Mouse (Mus musculus): ENCODE data around the gene Epn1.

DNA sequence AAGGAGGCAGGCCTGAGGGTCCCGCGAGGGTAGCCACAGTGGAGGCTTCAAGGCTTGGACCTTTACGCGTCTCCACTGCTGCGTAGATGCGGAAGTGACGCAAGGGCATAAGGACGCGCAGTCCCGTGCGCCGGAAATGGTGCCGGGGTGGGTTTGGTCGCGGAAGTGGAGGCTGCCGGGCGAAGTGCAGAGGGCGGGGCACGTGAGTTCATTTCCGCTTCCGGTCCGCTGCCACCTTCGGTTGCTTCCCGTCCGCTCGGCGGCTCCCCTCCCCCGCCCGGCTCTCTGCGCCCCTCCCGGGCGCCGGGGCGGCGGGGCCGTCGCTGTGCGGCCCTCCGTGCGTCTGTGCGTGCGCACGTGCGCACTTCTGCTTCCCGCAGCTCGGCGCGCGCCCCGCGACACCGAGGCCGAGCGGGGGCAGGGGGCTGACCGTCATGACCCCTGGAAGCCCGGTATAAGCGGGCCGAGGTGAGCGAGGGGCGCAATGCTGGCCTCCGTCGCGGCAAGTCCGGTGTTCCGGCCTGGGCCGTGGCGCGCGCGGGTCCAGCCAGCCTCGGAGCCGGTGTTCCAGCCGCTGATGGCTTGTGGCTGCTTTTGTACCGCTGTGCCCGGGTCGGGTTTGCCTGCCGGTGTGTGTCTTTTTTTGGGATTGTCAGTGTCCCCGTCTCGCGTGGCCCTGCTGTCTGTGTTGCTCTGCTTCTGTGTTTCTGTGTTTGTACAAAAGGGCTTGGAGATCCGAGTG is at the start of gene Epn1:
- TF ChIP-seq CTCF (conservative IDR thresholded peaks at IDR 0.05 in 1 of 2, IDR thresholded peaks at IDR 0.05 in 1 of 2; ENCODE audit: low read depth in 2 of 2, low read length in 2 of 2) (no peak), POLR2AphosphoS2 (IDR thresholded peaks at IDR 0.05; ENCODE audit: low read depth, low read length) (peak; percentile 96), PAX5 (IDR thresholded peaks at IDR 0.05; ENCODE audit: low read length) (no peak), GABPA (IDR thresholded peaks at IDR 0.05; ENCODE audit: insufficient replicate concordance, low read depth, low read length) (peak; percentile 22; the same call in 1 of the 2 replicates), POLR2A (IDR thresholded peaks at IDR 0.05; ENCODE audit: low read depth, low read length) (peak; percentile 74), MAFK (IDR thresholded peaks at IDR 0.05; ENCODE audit: insufficient replicate concordance, low read length) (no peak), NELFE (IDR thresholded peaks at IDR 0.05; ENCODE audit: low read depth, low read length) (no peak; the same call in 1 of the 2 replicates), TCF12 (IDR thresholded peaks at IDR 0.05; ENCODE audit: low read depth, low read length) (peak; percentile 59), ZNF384 (IDR thresholded peaks at IDR 0.05; ENCODE audit: low read depth, low read length) (no peak)
